Mouse (Mus musculus) midbrain, postnatal 0 days (tissue): ENCODE data around the gene Mroh2a. TPM values are rescaled to one million over a fixed set of nuclear protein-coding genes. Genes with fewer than 3 reads are reported as not detected.

Experiments used
- ATAC-seq: fragments of 200-750 bp; cut with Nextera tagmentation; 2 replicates; pipeline ENCODE4 v1.8.0; 2017; ENCODE audit warnings: moderate number of reproducible peaks, mild to moderate bottlenecking, moderate TSS enrichment, moderate library complexity; ENCODE audit not compliant: low FRiP score
- DNase-seq: peaks from one replicate; pipeline ENCODE4 v3.0.0-alpha.2; 2015; ENCODE audit warnings: low spot score
- H3K27ac ChIP-seq: fragments of 300-500 bp; sonication (generic); 2 replicates; pipeline ENCODE4 v1.5.1; 2014; ENCODE audit warnings: low read depth, mild to moderate bottlenecking, low read length, mixed read lengths
- H3K27me3 ChIP-seq: fragments of 300-500 bp; sonication (generic); 2 replicates; pipeline ENCODE4 v1.6.1; 2014; ENCODE audit warnings: low read length, control low read depth, mixed read lengths; ENCODE audit not compliant: insufficient read depth
- H3K36me3 ChIP-seq: fragments of 300-500 bp; sonication (generic); 2 replicates; pipeline ENCODE4 v1.6.1; 2014; ENCODE audit warnings: low read length, control low read depth, mixed read lengths; ENCODE audit not compliant: insufficient read depth
- H3K4me1 ChIP-seq: fragments of 300-500 bp; sonication (generic); 2 replicates; pipeline ENCODE4 v1.6.1; 2014; ENCODE audit warnings: mild to moderate bottlenecking, control low read depth, antibody characterized with exemption, low read length, mixed read lengths; ENCODE audit not compliant: insufficient read depth
- H3K4me2 ChIP-seq: fragments of 300-500 bp; sonication (generic); 2 replicates; pipeline ENCODE4 v1.6.1; 2014; ENCODE audit warnings: low read depth, mild to moderate bottlenecking, low read length, mixed read lengths; ENCODE audit not compliant: poor library complexity, severe bottlenecking
- H3K4me3 ChIP-seq: fragments of 300-500 bp; sonication (generic); 2 replicates; pipeline ENCODE4 v1.5.1; 2014; ENCODE audit warnings: low read depth, mild to moderate bottlenecking, low read length, moderate library complexity
- H3K9ac ChIP-seq: fragments of 300-500 bp; sonication (generic); replicated peaks from 2 replicates; pipeline ENCODE4 v1.6.1; 2014; ENCODE audit warnings: mild to moderate bottlenecking, low read length, moderate library complexity, mixed read lengths; ENCODE audit not compliant: poor library complexity, severe bottlenecking
- H3K9me3 ChIP-seq: fragments of 300-500 bp; sonication (generic); 2 replicates; pipeline ENCODE4 v1.6.1; 2016; ENCODE audit warnings: low read length, control low read depth
- CTCF ChIP-seq: IDR thresholded peaks from 2 replicates; pipeline ENCODE4 v1.5.1; 2016; ENCODE audit warnings: antibody characterized with exemption, mild to moderate bottlenecking
- WGBS: fragments of 180-500 bp; shearing (Covaris S2); extraction: QIAGEN DNeasy Blood & Tissue Kit; methylation state at CpG from one replicate; pipeline ENCODE4 v1.1.7; 2014; 5-methylcytosine and 5-hydroxymethylcytosine counted together
- polyA plus RNA-seq: library from polyadenylated mRNA; unstranded; fragments of >200 nt; fragmentation: Nextera tagmentation; extraction: Ambion mirVana; gene quantifications from 2 replicates; pipeline ENCODE4 v1.2.1, GENCODE M21; 2015
- total RNA-seq: library from RNA; depleted of rRNA; stranded (reverse); fragments of >200 nt; gene quantifications from 2 replicates; pipeline ENCODE4 v1.2.3, GENCODE M21; 2014; rRNA removed

Mroh2a gene
- not detected in 2 replicates for total RNA-seq
- 0.56 and 1.2 TPM in 2 replicates for polyA plus RNA-seq

DNA sequence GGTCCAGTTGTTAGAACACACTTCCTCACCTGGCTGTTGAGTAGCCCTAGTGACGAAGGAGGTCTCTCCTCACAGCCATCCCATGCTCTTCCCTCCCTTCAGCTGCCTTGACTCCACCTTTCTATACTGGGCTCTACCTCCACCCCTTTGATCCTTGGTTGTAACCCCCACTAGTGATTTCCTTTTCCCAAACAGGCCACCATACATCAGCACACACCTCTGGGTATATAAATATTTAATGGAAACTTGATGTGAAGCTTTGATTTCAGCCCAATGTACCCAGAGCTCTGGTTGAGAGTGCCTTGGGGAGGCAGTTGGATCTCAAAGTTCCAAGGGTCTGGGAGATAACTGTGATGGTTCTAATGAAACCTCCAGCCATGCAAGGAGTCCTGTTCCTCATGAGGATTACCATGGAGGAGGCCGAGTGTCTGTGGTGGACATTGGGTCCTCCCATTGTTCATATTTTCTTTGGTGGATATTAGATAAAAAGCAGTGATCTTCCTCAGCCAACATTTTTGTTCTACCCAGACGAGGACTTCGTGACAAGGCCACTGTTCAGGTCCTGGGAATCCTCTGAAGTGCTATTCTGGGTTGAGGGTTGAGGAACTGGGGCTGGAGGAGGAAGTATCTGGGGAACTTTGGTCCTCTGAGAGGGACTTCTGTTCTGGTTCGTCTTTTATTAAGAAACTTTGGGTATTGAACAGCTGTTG lies at the start of gene Mroh2a:
Gene Mroh2a, plus strand, starts transcription at position 317 of the 710 bp plus-strand sequence.
- Histone ChIP-seq H3K36me3 (no peaks in the 10 kb centered on the region), H3K4me3 (no peak within 1 kb of the TSS), H3K27ac (no peak within 1 kb of the TSS), H3K4me2 (no peak within 1 kb of the TSS), H3K4me1 (no peaks in the 10 kb centered on the region), H3K9ac (no peak within 1 kb of the TSS), H3K27me3 (no peaks in the 10 kb centered on the region), H3K9me3 (peaks cover 70% of the 10 kb centered on the region)
- no peak for TF ChIP-seq CTCF
- DNase-seq (no peak), ATAC-seq (no peak)
- 56% methylated on average over 5 of the region's 5 CpGs for WGBS

DNA sequence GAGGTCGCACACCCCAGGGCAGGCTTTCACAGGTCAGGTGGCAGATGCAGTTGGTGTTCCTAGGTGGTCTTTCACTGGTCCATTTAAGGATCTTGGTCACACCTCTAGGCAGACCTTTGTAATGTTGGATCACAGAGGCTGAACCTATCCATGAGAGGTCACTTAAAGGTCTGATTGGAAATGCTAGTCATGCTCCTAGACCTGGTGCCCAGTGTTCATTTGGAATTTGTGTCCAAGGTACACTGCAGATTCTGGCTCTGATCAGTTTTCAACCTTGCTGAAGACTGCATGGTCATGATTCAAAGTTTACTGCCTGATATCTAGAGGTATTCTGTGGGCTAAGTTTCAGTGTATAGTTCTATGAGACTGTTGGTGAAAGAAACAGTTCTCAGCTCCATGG lies 47.1 kb upstream of the Mroh2a start:
- Histone ChIP-seq H3K27ac (no peak overlapping the region), H3K27me3 (no peaks in the 10 kb centered on the region), H3K9me3 (no peaks in the 10 kb centered on the region), H3K9ac (no peak overlapping the region), H3K36me3 (no peaks in the 10 kb centered on the region), H3K4me3 (no peak overlapping the region), H3K4me2 (no peak overlapping the region), H3K4me1 (no peaks in the 10 kb centered on the region)
- ATAC-seq (no peak), DNase-seq (no peak)
- no peak for TF ChIP-seq CTCF
- 100% methylated on average over 1 of the region's 1 CpGs for WGBS

- ATAC-seq (no peak), DNase-seq (no peak)
- no peak overlapping the region for H3K4me2 ChIP-seq
- H3K27ac ChIP-seq = no peak overlapping the region
- H3K4me1 ChIP-seq = no peaks in the 10 kb centered on the region
- 91% methylated on average over 5 of the region's 5 CpGs for WGBS
- H3K4me3 ChIP-seq = no peak overlapping the region
- TF ChIP-seq CTCF = no peak
- H3K27me3 ChIP-seq = no peaks in the 10 kb centered on the region
- H3K36me3 ChIP-seq = no peaks in the 10 kb centered on the region
- H3K9me3 ChIP-seq = no peaks in the 10 kb centered on the region
- H3K9ac ChIP-seq = no peak overlapping the region
Observed at GRCm38 (mm10) chr1:88186325-88186935, 40.4 kb upstream of the Mroh2a start.

DNA sequence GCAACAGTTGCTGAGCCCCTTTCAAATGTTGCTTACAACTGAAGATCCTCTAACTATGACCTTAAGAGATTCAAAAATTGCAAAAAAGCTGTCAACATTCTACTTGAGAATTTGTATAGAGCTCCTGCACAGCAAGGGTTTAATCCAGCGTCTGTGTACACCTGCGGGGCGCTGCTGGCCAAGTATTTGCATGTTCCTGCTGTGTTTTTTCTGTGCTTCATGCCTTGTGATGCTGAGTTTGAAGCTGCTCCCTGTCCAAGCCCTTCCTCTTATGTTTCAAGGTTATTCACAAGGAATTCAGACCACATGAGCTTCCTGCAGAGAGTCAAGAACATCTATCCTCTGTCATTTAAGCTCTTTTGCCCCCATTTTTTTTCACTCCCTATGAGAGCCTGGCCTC lies 34.6 kb upstream of the Mroh2a start:
- Histone ChIP-seq H3K4me1 (no peaks in the 10 kb centered on the region), H3K4me2 (no peak overlapping the region), H3K27ac (no peak overlapping the region), H3K9ac (no peak overlapping the region), H3K4me3 (no peak overlapping the region), H3K9me3 (no peaks in the 10 kb centered on the region), H3K36me3 (no peaks in the 10 kb centered on the region), H3K27me3 (no peaks in the 10 kb centered on the region)
- TF ChIP-seq CTCF = no peak
- no peak for ATAC-seq
- WGBS = 58% methylated on average over 3 of the region's 3 CpGs
- no peak for DNase-seq

DNA sequence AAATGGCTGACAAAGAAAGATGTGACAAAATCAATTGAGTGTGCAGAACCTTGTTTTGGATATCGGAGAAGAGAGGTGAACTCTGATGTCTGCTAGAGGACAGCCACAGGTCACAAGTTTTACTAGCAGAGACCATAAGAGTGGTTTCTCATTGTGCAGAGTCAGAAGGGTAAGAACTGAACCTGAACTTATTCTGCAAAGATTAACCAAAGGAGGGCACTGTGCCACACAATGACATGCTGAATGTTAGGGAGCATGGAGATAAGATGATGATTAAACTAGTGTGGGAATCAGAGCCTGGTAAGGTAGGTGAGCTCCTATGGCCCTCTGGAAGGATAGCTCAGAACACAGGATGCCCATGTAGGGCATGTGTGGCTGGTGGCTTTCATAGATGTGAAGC lies 31.1 kb upstream of the Mroh2a start:
- 91% methylated on average over 1 of the region's 1 CpGs for WGBS
- TF ChIP-seq CTCF = no peak
- ATAC-seq (no peak), DNase-seq (no peak)
- H3K9me3 ChIP-seq = no peaks in the 10 kb centered on the region
- H3K4me3 ChIP-seq = no peak overlapping the region
- no peaks in the 10 kb centered on the region for H3K36me3 ChIP-seq
- no peaks in the 10 kb centered on the region for H3K27me3 ChIP-seq
- no peaks in the 10 kb centered on the region for H3K4me1 ChIP-seq
- no peak overlapping the region for H3K27ac ChIP-seq
- no peak overlapping the region for H3K4me2 ChIP-seq
- no peak overlapping the region for H3K9ac ChIP-seq

- no peaks in the 10 kb centered on the region for H3K9me3 ChIP-seq
- H3K27me3 ChIP-seq = no peaks in the 10 kb centered on the region
- H3K9ac ChIP-seq = no peak overlapping the region
- H3K4me1 ChIP-seq = no peaks in the 10 kb centered on the region
- H3K27ac ChIP-seq = no peak overlapping the region
- TF ChIP-seq CTCF = no peak
- DNase-seq (no peak), ATAC-seq (no peak)
- 71% methylated on average over 3 of the region's 3 CpGs for WGBS
- no peak overlapping the region for H3K4me3 ChIP-seq
- H3K4me2 ChIP-seq = no peak overlapping the region
- H3K36me3 ChIP-seq = no peaks in the 10 kb centered on the region
Observed at GRCm38 (mm10) chr1:88197443-88197842, 29.3 kb upstream of the Mroh2a start.
